24 mouse cellular contexts compared by ENCODE assay signal in genomic region chr8:124370422-124371183, GRCm38 (mm10).
DNase-seq lines count a peak whose midpoint lies in the region; ATAC-seq and TF ChIP-seq lines count a peak whose summit lies in the region.
"Had no signal": no experiment of that assay in that cellular context is flagged by ENCODE, and none has a peak within 500 bp of the region (broad histone marks: within the 10 kb centered on the region; RNA-seq: fewer than 3 reads in every experiment).

No protein-coding gene starts in this region.

- H3K4me1 ChIP-seq in neural tube, embryonic 12.5 days, result no peaks in the 10 kb centered on the region
- no peaks in the 10 kb centered on the region for H3K4me1 ChIP-seq in neural tube, embryonic 15.5 days
- peaks cover 0 to 2% of the 10 kb centered on the region in 2 experiments; a peak in 2 of 4 replicates for H3K4me1 ChIP-seq in ES-E14 (ENCODE audit: control insufficient read depth in 2 of 2, insufficient read depth in 2 of 2, low read length in 2 of 2, poor library complexity in 1 of 2)
- no peaks in the 10 kb centered on the region for H3K4me1 ChIP-seq in forebrain, postnatal 0 days (ENCODE audit: insufficient read depth)
- H3K4me1 ChIP-seq: embryonic facial prominence, embryonic 12.5 days; hindbrain, embryonic 12.5 days; liver, embryonic 12.5 days had no signal

- in situ Hi-C loops in ES-E14 (cut with MboI; ENCODE audit: low sequenced_read_pairs in 2 of 2, unreplicated experiment in 2 of 2), result no loop called here

- no peak for TF ChIP-seq CTCF in forebrain, postnatal 0 days (IDR thresholded peaks at IDR 0.05; ENCODE audit: low read depth)

- 76% methylated on average over 17 of the region's 17 CpGs for WGBS in neural tube, embryonic 12.5 days
- 79% methylated on average over 17 of the region's 17 CpGs for WGBS in neural tube, embryonic 15.5 days
- WGBS in forebrain, postnatal 0 days, result 78% methylated on average over 17 of the region's 17 CpGs

- no peak overlapping the region for H3K4me3 ChIP-seq in neural tube, embryonic 12.5 days
- no peak overlapping the region for H3K4me3 ChIP-seq in neural tube, embryonic 15.5 days (replicated peaks)
- H3K4me3 ChIP-seq in ES-E14 (ENCODE audit: insufficient read depth in 1 of 2, low read depth in 1 of 2, low read length in 2 of 2, poor library complexity in 1 of 2, severe bottlenecking in 1 of 2), result no peak overlapping the region
- H3K4me3 ChIP-seq in forebrain, postnatal 0 days (ENCODE audit: low read depth, low read length), result no peak overlapping the region
- H3K4me3 ChIP-seq: embryonic facial prominence, embryonic 12.5 days; heart, adult 2 months; heart, embryonic 15.5 days; hindbrain, embryonic 12.5 days; liver, embryonic 12.5 days had no signal

- H3K36me3 ChIP-seq in neural tube, embryonic 12.5 days, result peaks cover 3% of the 10 kb centered on the region; the same call in 1 of the 2 replicates
- H3K36me3 ChIP-seq in neural tube, embryonic 15.5 days, result peaks cover 24% of the 10 kb centered on the region
- no peaks in the 10 kb centered on the region for H3K36me3 ChIP-seq in ES-E14 (ENCODE audit: control insufficient read depth, insufficient read depth, low read length, poor library complexity, severe bottlenecking)
- H3K36me3 ChIP-seq in forebrain, postnatal 0 days (ENCODE audit: insufficient read depth), result peaks cover 23% of the 10 kb centered on the region; the same call in 1 of the 2 replicates
- H3K36me3 ChIP-seq: embryonic facial prominence, embryonic 12.5 days; heart, embryonic 15.5 days; liver, embryonic 12.5 days had no signal

- no peak overlapping the region for H3K27ac ChIP-seq in neural tube, embryonic 12.5 days
- H3K27ac ChIP-seq in neural tube, embryonic 15.5 days (replicated peaks), result no peak overlapping the region
- no peak overlapping the region for H3K27ac ChIP-seq in ES-E14 (ENCODE audit: insufficient read depth, low read depth, low read length, poor library complexity, severe bottlenecking)
- H3K27ac ChIP-seq in forebrain, postnatal 0 days (ENCODE audit: low read depth, low read length), result no peak overlapping the region
- H3K27ac ChIP-seq: embryonic facial prominence, embryonic 12.5 days; heart, adult 2 months; heart, embryonic 15.5 days; hindbrain, embryonic 12.5 days; liver, embryonic 12.5 days had no signal

- H3K27me3 ChIP-seq in neural tube, embryonic 12.5 days (replicated peaks), result no peaks in the 10 kb centered on the region
- no peaks in the 10 kb centered on the region for H3K27me3 ChIP-seq in neural tube, embryonic 15.5 days (replicated peaks)
- H3K27me3 ChIP-seq in forebrain, postnatal 0 days (ENCODE audit: insufficient read depth, low read length), result no peaks in the 10 kb centered on the region
- H3K27me3 ChIP-seq: embryonic facial prominence, embryonic 12.5 days; heart, embryonic 15.5 days; hindbrain, embryonic 12.5 days; liver, embryonic 12.5 days had no signal

- peak; percentile 28; the same call in 1 of the 2 replicates for ATAC-seq in frontal cortex, adult (ENCODE audit: low TSS enrichment)
- 0 out of 2 replicates have a peak, but pooled peaks have one; percentile 29 for ATAC-seq in neural tube, embryonic 12.5 days (ENCODE audit: low FRiP score, low read depth)
- ATAC-seq in neural tube, embryonic 15.5 days (ENCODE audit: low FRiP score), result no peak
- 0 out of 2 replicates have a peak, but pooled peaks have one; percentile 49 for ATAC-seq in megakaryocyte-erythroid progenitor cell, adult 5-6 weeks (replicated peaks; ENCODE audit: low FRiP score, low TSS enrichment, poor library complexity, severe bottlenecking)
- ATAC-seq in forebrain, postnatal 0 days, result no peak
- ATAC-seq in megakaryocyte, adult 5-6 weeks (ENCODE audit: poor library complexity, severe bottlenecking), result no peak
- ATAC-seq: forebrain, embryonic 16.5 days; liver, embryonic 12.5 days had no signal

- no peak for DNase-seq in frontal cortex, adult 2 months (ENCODE audit: extremely low spot score in 1 of 2, low spot score in 1 of 2)
- peak; percentile 38 for DNase-seq in ES-E14 (ENCODE audit: low read depth, low spot score)
- DNase-seq in forebrain, postnatal 0 days, result no peak
- DNase-seq: cerebellum, postnatal 25 days; gastrocnemius, postnatal 10 days; heart, adult 2 months; kidney, adult 9 months; layer of hippocampus, postnatal 36 days; left cerebral cortex, postnatal 4 days; lung, embryonic 14.5 days; lung, postnatal 4 days; midbrain, embryonic 14.5 days; spleen, adult 18-20 months; thymus, adult 18-20 months had no signal

- H3K9ac ChIP-seq in neural tube, embryonic 12.5 days, result no peak overlapping the region
- H3K9ac ChIP-seq in neural tube, embryonic 15.5 days (replicated peaks), result no peak overlapping the region
- no peak overlapping the region for H3K9ac ChIP-seq in ES-E14 (ENCODE audit: insufficient read depth, low read depth, low read length, poor library complexity, severe bottlenecking)
- H3K9ac ChIP-seq in forebrain, postnatal 0 days, result no peak overlapping the region
- H3K9ac ChIP-seq: embryonic facial prominence, embryonic 12.5 days; heart, embryonic 15.5 days; hindbrain, embryonic 12.5 days; liver, embryonic 12.5 days; lung, embryonic 14.5 days had no signal

- H3K9me3 ChIP-seq in neural tube, embryonic 12.5 days, result no peaks in the 10 kb centered on the region
- no peaks in the 10 kb centered on the region for H3K9me3 ChIP-seq in neural tube, embryonic 15.5 days (replicated peaks)
- no peaks in the 10 kb centered on the region for H3K9me3 ChIP-seq in ES-E14 (ENCODE audit: control insufficient read depth, insufficient read depth, low read depth, low read length)
- H3K9me3 ChIP-seq in forebrain, postnatal 0 days (ENCODE audit: low read length), result no peaks in the 10 kb centered on the region
- H3K9me3 ChIP-seq: embryonic facial prominence, embryonic 12.5 days; heart, embryonic 15.5 days; hindbrain, embryonic 12.5 days; liver, embryonic 12.5 days had no signal

- H3K4me2 ChIP-seq in neural tube, embryonic 12.5 days (replicated peaks), result no peak overlapping the region
- H3K4me2 ChIP-seq in neural tube, embryonic 15.5 days, result no peak overlapping the region
- no peak overlapping the region for H3K4me2 ChIP-seq in forebrain, postnatal 0 days (ENCODE audit: low read depth)
- H3K4me2 ChIP-seq: embryonic facial prominence, embryonic 12.5 days; heart, embryonic 15.5 days; hindbrain, embryonic 12.5 days; liver, embryonic 12.5 days; lung, embryonic 14.5 days had no signal

TF ChIP-seq in ES-E14, 5 proteins besides CTCF, POLR2A, EP300 and RAD21:
- no peak for TF ChIP-seq CHD2 (IDR thresholded peaks at IDR 0.05; ENCODE audit: low read depth, low read length)
- no peak for TF ChIP-seq ZNF384 (IDR thresholded peaks at IDR 0.05; ENCODE audit: low read depth, low read length)

Comparison
In these comparisons a context has a peak if more than half of its experiments do, and no peak if none do; other contexts are left out.
1. ATAC-seq: peak in frontal cortex, adult (single experiment), neural tube, embryonic 12.5 days (single experiment) and megakaryocyte-erythroid progenitor cell, adult 5-6 weeks (single experiment); none in neural tube, embryonic 15.5 days (single experiment), forebrain, postnatal 0 days (single experiment) and megakaryocyte, adult 5-6 weeks (single experiment).